Mouse (Mus musculus) megakaryocyte-erythroid progenitor cell, adult 5 weeks (primary cell): ENCODE results near the gene Olfr506. TPM values are rescaled to one million over a fixed set of nuclear protein-coding genes. Genes with fewer than 3 reads are reported as not detected.

Experiments
- polyA plus RNA-seq: library from polyadenylated mRNA; stranded (reverse); fragments of >175 nt; gene quantifications from 2 replicates; pipeline ENCODE4 v1.2.3, GENCODE M21; 2012

Olfr506 gene
- not detected in 2 replicates for polyA plus RNA-seq

DNA sequence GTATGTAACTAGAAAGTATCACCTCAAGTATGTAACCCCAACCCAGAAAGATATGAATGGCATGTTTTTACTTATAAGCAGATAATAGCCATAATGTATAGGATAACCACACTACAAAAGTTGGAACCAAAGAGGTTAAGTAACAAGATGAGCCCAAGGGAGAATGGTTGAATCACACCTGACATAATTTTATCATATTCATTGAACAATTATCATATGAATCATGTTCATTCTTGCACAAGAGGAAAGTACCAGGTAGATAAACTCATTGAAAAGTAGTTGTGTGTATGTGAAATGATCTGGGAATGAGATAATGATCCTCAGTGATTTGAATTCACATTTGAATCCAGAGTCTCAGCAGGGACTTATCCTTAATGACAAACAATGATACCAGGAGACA is at the start of gene Olfr506:
Gene Olfr506, plus strand, starts transcription at position 301 of the 400 bp plus-strand sequence.

DNA sequence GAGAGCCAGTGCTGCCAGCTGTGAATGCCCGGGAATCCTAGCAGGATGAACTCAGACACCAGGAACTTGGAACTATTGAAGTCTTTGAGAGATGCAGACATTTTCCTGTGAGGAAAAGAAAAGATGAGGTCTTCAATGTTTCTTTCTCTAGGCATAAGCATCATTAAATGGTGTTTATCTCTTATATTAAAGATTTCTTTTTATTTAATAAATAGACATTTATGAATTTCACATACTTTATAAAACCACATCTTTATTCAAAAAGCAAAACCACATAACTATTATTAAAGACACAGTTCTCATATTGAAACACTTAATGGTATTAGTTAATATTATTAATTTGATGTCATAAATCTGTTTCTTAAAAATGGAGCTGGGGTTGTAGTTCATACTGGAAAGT is 44.9 kb upstream of the Olfr506 start, which contains the start of gene Olfr504:
Gene Olfr504, minus strand, starts transcription at position 101 of the 400 bp plus-strand sequence.

DNA sequence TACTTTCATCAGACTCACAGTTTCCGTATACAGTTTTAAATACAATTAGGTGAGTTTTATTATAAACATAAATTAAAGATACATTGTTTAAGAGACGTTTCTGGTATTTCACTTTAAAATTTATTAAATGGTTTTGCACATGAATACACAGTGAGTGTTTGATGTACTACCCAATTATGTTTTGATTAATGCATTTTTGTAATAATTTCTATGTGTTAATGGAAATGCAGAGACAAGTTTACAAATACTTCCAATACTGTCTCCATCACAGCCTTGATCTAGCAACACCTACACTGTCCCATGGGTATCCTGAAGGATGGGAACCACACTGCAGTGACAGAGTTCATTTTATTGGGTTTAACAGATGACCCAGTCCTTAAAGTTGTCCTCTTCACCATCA is 10.9 kb downstream of the Olfr506 start, which contains the start of gene Olfr507:
Gene Olfr507, plus strand, starts transcription at position 301 of the 400 bp plus-strand sequence.

GRCm38 (mm10) chr7:108629694-108630093 is 19.1 kb downstream of the Olfr506 start, which contains the start of gene Olfr508:
TSS of gene Olfr508 (plus strand) at chr7:108629994.

DNA sequence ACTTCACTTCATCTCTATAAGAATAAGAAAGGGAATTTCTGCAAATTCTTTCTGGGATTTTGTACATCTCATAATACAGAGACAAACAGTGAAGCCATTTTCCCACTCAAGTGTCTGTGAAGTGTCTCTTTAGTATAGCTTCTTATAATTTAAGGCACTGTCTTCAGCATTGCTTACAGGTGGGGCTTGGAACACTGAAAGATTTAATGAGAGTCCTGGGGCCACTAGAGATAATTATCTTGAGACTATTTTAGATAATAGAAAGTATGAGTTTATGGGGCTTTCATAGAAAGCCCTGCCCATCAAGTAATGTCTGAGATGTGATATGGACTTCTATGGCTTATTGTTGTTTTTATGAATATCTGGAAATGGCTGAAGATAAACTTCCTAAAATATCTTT is 41.2 kb downstream of the Olfr506 start, which contains the start of gene Olfr509:
Gene Olfr509, minus strand, starts transcription at position 101 of the 400 bp plus-strand sequence.

Other genes starting within 250 kb of the Olfr506 start
- gene Olfr494, start 245.5 kb upstream of the Olfr506 start, polyA plus RNA-seq, result not detected in 2 replicates
- gene Olfr495, start 217.6 kb upstream of the Olfr506 start, polyA plus RNA-seq, result not detected in 2 replicates
- gene Olfr497, start 190.4 kb upstream of the Olfr506 start, polyA plus RNA-seq, result not detected in 2 replicates
- gene Olfr498, start 145.5 kb upstream of the Olfr506 start, polyA plus RNA-seq, result not detected in 2 replicates
- not detected in 2 replicates for gene Olfr502, start 85.7 kb upstream of the Olfr506 start, polyA plus RNA-seq
- gene Olfr503, start 66.3 kb upstream of the Olfr506 start, polyA plus RNA-seq, result not detected in 2 replicates
- not detected in 2 replicates for gene Olfr504, start 45.0 kb upstream of the Olfr506 start, polyA plus RNA-seq
- gene Olfr507, start 11.0 kb downstream of the Olfr506 start, polyA plus RNA-seq, result not detected in 2 replicates
- gene Olfr508, start 19.2 kb downstream of the Olfr506 start, polyA plus RNA-seq, result not detected in 2 replicates
- gene Olfr509, start 41.1 kb downstream of the Olfr506 start, polyA plus RNA-seq, result 0.02 TPM in 1 of 2 replicates, not detected in the other
- gene Olfr510, start 55.6 kb downstream of the Olfr506 start, polyA plus RNA-seq, result not detected in 2 replicates
- gene Olfr512, start 102.5 kb downstream of the Olfr506 start, polyA plus RNA-seq, result not detected in 2 replicates
- gene Olfr513, start 140.2 kb downstream of the Olfr506 start, polyA plus RNA-seq, result not detected in 2 replicates
- gene Olfr514, start 215.2 kb downstream of the Olfr506 start, polyA plus RNA-seq, result not detected in 2 replicates
- gene Olfr516, start 239.7 kb downstream of the Olfr506 start, polyA plus RNA-seq, result not detected in 2 replicates